Mouse (Mus musculus) right cerebral cortex, postnatal 4 days (tissue): ENCODE results near the gene Lpar2.

Source experiments
- DNase-seq: peaks from one replicate; pipeline ENCODE4 v3.0.0-alpha.2; 2022

Gene Lpar2

GRCm38 (mm10) chr8:69822386-69823191 lies at the start of gene Lpar2:
Gene Lpar2, plus strand, starts transcription at chr8:69822429.
- peak; percentile 71 for DNase-seq

DNA sequence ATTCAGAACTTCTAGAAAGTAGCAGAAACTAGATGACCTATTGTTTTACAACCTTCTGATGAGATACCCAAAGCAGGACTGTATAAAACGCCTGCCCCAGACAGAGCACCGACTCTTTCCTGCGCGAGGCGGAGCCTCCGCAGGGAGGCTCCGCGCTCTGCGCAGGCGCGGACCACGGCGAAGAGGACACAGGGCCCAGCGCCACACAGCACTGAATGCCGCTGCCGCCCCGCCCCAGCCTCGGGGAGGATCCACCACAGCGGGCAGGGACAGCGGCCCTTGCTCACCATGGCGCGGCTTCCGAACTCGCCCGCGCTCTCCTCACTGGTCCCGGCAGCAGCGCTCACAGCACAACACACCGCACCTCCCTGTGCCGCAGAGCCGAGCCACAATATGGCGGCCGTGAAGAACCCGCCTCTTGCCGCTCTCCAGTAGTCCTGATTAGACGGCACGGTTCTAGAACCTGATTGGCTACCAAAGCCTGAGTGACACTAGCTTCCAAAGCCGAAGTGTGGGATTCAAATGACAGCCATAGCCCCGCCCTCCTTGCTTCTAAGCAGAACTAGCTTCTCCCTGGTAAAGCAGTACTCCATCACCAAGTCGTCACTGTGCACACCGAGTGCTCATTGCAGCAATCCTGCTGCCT lies 47.6 kb upstream of the Lpar2 start, which contains the start of gene Gm20422:
Gene Gm20422 (minus strand): TSS at position 384 of the 646 bp plus-strand sequence.
- DNase-seq, result peak; percentile 81

GRCm38 (mm10) chr8:69775149-69775534 lies 47.1 kb upstream of the Lpar2 start:
- no peak for DNase-seq

DNA sequence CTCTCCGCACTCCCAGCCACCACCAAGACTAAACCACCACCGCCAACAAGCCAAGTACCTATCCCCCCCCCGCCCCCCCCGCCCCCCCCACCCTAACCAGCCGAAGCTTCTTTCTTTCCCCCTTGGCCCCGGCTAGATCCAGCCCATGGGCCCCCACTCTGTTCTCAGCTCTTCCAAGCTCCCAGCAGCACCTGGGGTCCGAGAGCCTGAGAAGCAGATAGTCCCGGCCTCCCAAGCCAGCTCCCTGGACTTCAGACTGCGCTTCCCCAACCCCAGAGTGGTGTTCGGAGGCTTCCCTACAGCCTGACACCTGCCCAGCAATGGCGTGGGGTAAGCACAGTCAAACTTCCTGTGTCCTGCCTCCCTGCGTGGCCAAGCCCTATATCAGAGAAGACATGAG lies 45.1 kb upstream of the Lpar2 start:
- no peak for DNase-seq

GRCm38 (mm10) chr8:69789105-69789504 lies 33.1 kb upstream of the Lpar2 start:
- DNase-seq, result no peak

DNA sequence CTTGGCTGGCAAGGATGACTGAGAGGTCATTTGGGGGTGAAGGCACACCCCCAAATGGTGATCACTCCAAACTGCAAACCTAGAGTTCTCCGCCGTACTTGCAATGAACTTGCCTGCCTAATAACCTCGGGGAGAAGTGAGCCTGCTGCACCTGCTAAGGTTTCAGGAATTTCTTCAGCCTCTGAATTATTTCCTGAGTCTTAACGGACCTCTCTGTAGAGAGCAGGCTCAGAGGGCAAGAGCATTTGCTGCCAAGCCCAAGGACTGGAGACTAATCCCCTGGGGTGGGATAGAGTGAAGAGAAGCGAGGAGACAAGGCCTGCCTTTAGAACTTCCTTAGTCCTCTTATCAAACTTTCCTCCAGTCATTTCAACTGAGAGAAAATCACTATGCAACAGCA lies 32.5 kb upstream of the Lpar2 start:
- no peak for DNase-seq

DNA sequence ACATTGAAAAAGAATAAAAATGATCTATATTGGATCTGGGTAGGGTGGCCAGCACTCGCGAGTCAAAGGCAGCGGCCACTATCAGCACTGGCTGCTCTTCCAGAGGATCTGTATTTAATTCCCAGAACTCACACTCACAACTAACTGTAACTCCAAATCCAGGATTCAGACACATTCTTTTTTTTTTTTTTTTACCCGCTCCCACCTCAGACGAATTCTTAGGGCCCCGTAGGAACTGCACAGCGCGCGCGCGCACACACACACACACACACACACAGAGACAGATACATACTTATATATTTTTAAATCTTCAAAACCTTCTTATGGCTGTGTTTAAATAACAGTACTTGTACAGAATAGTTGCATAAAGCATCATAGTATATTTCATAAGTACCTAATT lies 31.9 kb upstream of the Lpar2 start:
- no peak for DNase-seq

GRCm38 (mm10) chr8:69790773-69791367 lies 31.4 kb upstream of the Lpar2 start, which contains the start of the genes Atp13a1 and Zfp866:
Gene Atp13a1, plus strand, starts transcription at chr8:69791163.
Gene Zfp866, minus strand, starts transcription at chr8:69791178.
- peak; percentile 85 for DNase-seq

DNA sequence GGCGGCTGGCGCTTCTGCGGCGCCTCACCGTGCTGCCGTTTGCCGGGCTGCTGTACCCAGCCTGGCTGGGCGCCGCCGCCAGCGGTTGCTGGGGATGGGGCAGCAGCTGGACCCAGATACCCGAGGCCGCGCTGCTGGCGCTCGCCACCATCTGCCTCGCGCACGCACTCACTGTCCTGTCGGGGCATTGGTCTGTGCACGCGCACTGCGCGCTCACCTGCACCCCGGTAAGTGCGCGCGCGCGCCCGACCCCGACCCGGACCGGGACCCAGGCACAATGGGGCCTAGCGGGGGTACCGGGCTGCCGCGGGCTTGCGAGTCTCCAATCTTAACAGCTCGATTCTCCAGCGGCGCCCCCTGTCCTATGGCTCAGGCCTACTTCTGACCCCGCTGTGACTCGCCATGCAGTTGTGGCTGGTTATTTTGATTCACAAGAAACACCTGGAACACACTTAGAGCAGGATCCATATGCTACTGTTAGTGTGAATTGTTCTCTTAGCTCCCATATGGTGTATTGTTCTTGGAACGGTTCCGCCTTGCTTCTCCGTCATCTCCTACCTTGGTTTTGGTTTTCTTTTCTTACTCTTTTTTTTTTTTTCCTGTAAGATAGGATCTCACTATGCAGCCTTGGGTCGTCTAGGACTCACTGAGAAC lies 30.7 kb upstream of the Lpar2 start:
- DNase-seq, result peak; percentile 40

- DNase-seq, result no peak
These were observed 28.6 kb upstream of the Lpar2 start for GRCm38 (mm10) chr8:69793666-69794065.

- no peak for DNase-seq
These were observed 28.1 kb upstream of the Lpar2 start for GRCm38 (mm10) chr8:69794096-69794495.

DNA sequence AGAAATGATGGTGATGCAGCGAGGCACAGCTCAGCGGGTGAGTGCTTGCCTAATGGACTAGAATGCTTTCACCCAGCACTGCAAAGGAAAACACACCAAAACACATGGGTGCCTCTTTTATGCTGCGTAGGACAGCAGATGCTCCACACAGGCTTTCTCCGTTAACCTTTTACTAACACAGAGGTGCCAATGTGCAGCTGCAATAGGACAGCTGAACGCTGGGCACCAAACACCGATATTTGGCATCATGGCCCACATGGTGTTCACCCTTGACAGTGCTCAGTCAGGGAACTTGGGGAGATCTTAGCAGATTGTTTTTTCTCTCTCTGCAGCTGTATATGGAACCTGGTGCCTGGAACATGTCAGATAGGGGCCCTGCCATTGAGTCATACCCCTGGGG lies 27.3 kb upstream of the Lpar2 start:
- DNase-seq, result no peak

DNA sequence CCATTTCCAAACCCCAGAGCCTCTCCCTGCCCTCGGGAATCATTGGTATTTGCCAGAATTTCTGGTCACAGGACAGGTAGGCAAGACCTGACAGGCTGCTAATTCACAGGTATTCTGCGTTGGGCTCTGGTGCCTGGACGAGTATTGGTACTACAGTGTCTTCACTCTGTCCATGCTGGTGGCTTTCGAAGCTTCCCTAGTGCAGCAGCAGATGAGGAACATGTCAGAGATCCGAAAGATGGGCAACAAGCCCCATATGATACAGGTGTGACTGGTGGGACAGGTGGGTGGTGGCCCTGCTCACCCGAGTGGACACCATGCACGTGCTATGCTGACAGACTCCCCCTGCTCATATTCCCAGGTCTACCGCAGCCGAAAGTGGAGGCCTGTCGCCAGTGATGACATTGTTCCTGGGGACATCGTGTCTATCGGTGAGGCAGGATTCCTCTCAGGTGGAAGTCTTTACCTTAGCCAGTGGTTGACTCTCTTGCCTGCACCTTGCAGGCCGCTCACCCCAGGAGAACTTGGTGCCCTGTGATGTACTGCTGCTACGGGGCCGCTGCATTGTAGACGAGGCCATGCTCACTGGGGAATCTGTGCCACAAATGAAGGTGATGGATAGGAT lies 25.4 kb upstream of the Lpar2 start:
- DNase-seq, result no peak

GRCm38 (mm10) chr8:69797661-69798060 lies 24.6 kb upstream of the Lpar2 start:
- no peak for DNase-seq

- DNase-seq, result no peak
These were observed 23.0 kb upstream of the Lpar2 start for GRCm38 (mm10) chr8:69799261-69799660.

DNA sequence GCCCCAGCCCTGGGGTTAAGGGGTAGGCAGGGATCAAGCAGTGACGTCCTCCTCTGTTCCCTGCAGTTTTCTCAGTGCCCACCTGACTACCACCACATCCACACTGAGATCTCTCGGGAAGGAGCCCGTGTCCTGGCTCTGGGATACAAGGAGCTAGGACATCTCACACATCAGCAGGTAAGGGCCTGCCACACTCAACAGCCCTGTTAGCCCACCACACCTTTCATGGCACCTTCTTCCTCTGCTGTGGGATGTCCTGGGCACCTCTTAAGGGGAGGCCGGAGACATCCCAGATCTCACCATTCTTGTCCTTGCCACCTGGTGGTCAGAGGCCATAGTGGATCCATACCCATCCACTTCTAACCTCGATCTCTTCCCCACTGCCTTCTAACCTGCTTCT lies 22.3 kb upstream of the Lpar2 start:
- no peak for DNase-seq

DNA sequence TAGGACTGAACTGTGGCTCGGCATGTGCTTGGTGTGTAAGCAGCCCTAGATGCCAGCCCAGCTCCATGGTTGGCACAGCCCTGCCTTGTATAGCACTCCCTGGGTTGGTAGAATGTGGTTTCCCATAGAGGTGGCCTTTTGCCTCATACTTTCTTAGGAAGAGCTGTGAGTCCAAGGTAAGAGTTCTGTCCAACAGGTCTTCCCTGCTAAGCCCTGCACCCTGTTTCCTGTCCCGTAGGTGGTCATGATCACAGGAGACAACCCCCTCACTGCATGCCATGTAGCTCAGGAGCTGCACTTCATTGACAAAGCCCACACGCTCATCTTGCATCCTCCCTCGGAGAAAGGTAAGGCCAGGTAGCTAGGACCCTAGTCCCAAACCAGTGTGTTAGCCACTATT lies 20.4 kb upstream of the Lpar2 start:
- no peak for DNase-seq

DNA sequence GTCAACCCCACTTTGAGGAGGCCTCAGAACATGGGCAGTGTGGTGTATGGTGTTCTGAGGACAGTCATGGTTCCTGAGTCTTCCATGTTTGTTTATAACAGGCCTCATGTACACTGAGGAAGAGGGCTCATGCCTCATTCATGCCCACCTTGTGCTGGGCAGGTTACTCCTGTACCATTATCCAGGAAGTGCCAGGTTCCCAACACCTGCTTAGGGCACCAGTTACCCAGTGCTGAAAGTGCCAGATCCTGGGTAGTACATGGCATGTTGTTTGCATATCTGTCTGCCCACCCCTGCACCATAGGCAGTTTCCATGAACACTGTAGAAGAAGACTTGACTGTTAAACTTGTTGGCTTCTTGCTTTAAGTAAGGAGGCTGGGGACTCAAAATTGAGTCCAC lies 20.0 kb upstream of the Lpar2 start:
- no peak for DNase-seq

DNA sequence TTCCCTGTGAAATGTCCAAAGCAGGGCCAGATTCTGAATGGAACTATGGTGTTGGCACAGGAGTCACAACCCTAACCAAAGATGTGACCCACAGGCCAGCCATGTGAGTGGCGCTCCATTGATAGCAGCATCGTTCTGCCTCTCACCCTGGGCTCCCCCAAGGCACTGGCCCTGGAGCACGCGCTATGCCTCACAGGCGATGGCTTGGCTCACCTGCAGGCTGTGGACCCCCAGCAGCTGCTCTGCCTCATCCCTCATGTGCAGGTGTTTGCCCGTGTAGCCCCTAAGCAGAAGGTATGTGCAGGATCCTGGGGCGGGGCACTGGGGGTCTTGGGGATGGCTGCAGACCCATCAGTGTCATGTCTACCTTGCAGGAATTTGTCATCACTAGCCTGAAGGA lies 18.9 kb upstream of the Lpar2 start:
- no peak for DNase-seq

GRCm38 (mm10) chr8:69804537-69804936 lies 17.7 kb upstream of the Lpar2 start:
- DNase-seq, result no peak

GRCm38 (mm10) chr8:69805086-69805485 lies 17.1 kb upstream of the Lpar2 start:
- no peak for DNase-seq

GRCm38 (mm10) chr8:69805491-69805890 lies 16.7 kb upstream of the Lpar2 start:
- no peak for DNase-seq

GRCm38 (mm10) chr8:69807236-69807635 lies 15.0 kb upstream of the Lpar2 start:
- no peak for DNase-seq
